Comparison of ENCODE assay signal across 13 mouse cellular contexts in genomic region chr9:120919130-120919529, GRCm38 (mm10). TPM values are rescaled to one million over a fixed set of nuclear protein-coding genes. Genes with fewer than 3 reads are reported as not detected.
DNase-seq lines count a peak whose midpoint lies in the region; ATAC-seq and TF ChIP-seq lines count a peak whose summit lies in the region.
"Had no signal": no experiment of that assay in that cellular context is flagged by ENCODE, and none has a peak within 500 bp of the region (broad histone marks: within the 10 kb centered on the region; RNA-seq: fewer than 3 reads in every experiment).

No protein-coding gene starts in this region.

- DNase-seq in CD4-positive, CD25-positive, alpha-beta regulatory T cell, adult 2 months (ENCODE audit: low read depth, low spot score), result peak; percentile 23
- DNase-seq in hindbrain, embryonic 14.5 days (ENCODE audit: low spot score), result no peak
- DNase-seq in frontal cortex, postnatal 25 days (ENCODE audit: low spot score in 2 of 2), result no peak
- DNase-seq: embryo, embryonic 11 days; retina, postnatal 1 day had no signal

- no peak; the same call in 1 of the 2 replicates for TF ChIP-seq CTCF in E14TG2a.4 (conservative IDR thresholded peaks at IDR 0.05; ENCODE audit: low read length)
- TF ChIP-seq CTCF in small intestine, adult 2 months (IDR thresholded peaks at IDR 0.05; ENCODE audit: extremely low read depth, insufficient read length, insufficient replicate concordance, low read depth, low read length), result no peak

- peak overlapping the region; percentile 40; the same call in 1 of the 2 replicates for H3K27ac ChIP-seq in intestine, embryonic 15.5 days
- H3K27ac ChIP-seq in small intestine, adult 2 months (ENCODE audit: insufficient read depth, low read depth, low read length), result 0 out of 2 replicates have a peak overlapping the region, but pooled peaks have one; percentile 6
- H3K27ac ChIP-seq in hindbrain, embryonic 14.5 days, result no peak overlapping the region
- H3K27ac ChIP-seq: liver, embryonic 14.5 days had no signal

- peaks cover 7% of the 10 kb centered on the region for H3K27me3 ChIP-seq in E14TG2a.4 (ENCODE audit: insufficient read depth, low read length)
- no peaks in the 10 kb centered on the region for H3K27me3 ChIP-seq in intestine, embryonic 15.5 days (replicated peaks)
- no peaks in the 10 kb centered on the region for H3K27me3 ChIP-seq in small intestine, adult 2 months (ENCODE audit: control insufficient read depth, insufficient read depth, low read length)
- H3K27me3 ChIP-seq in hindbrain, embryonic 14.5 days (ENCODE audit: control insufficient read depth, insufficient read depth, low read length), result no peaks in the 10 kb centered on the region
- H3K27me3 ChIP-seq: heart, embryonic 12.5 days had no signal

- H3K4me2 ChIP-seq in intestine, embryonic 15.5 days (replicated peaks), result no peak overlapping the region
- H3K4me2 ChIP-seq in hindbrain, embryonic 14.5 days (replicated peaks), result no peak overlapping the region
- H3K4me2 ChIP-seq: heart, embryonic 12.5 days had no signal

- H3K36me3 ChIP-seq in E14TG2a.4 (ENCODE audit: insufficient read depth, low read length), result no peaks in the 10 kb centered on the region
- H3K36me3 ChIP-seq in intestine, embryonic 15.5 days, result no peaks in the 10 kb centered on the region
- H3K36me3 ChIP-seq in small intestine, adult 2 months (ENCODE audit: control insufficient read depth, insufficient read depth, low read length), result no peaks in the 10 kb centered on the region
- no peaks in the 10 kb centered on the region for H3K36me3 ChIP-seq in hindbrain, embryonic 14.5 days (replicated peaks; ENCODE audit: control insufficient read depth, insufficient read depth)
- H3K36me3 ChIP-seq: heart, embryonic 12.5 days had no signal

- no peaks in the 10 kb centered on the region for H3K9me3 ChIP-seq in E14TG2a.4 (ENCODE audit: low read length)
- 0 out of 2 replicates have a peak, but pooled peaks cover 3% of the 10 kb centered on the region for H3K9me3 ChIP-seq in intestine, embryonic 15.5 days
- no peaks in the 10 kb centered on the region for H3K9me3 ChIP-seq in hindbrain, embryonic 14.5 days (ENCODE audit: control insufficient read depth, low read length)
- H3K9me3 ChIP-seq: heart, embryonic 12.5 days had no signal

- H3K4me3 ChIP-seq in E14TG2a.4 (replicated peaks; ENCODE audit: low read length), result peak overlapping the region; percentile 24
- no peak overlapping the region for H3K4me3 ChIP-seq in intestine, embryonic 15.5 days (replicated peaks)
- no peak overlapping the region for H3K4me3 ChIP-seq in small intestine, adult 2 months (ENCODE audit: low read depth, low read length)
- H3K4me3 ChIP-seq in hindbrain, embryonic 14.5 days (replicated peaks; ENCODE audit: low read length), result no peak overlapping the region
- H3K4me3 ChIP-seq: heart, embryonic 12.5 days; myocyte had no signal

- ATAC-seq in CD4-positive, CD25-positive, alpha-beta regulatory T cell, adult 4 months, result no peak
- peak; percentile 75 for ATAC-seq in intestine, embryonic 15.5 days
- no peak for ATAC-seq in hindbrain, embryonic 14.5 days (ENCODE audit: low FRiP score)
- ATAC-seq in monocyte, adult 5-6 weeks (replicated peaks; ENCODE audit: insufficient number of reproducible peaks, low FRiP score, low TSS enrichment, poor library complexity, severe bottlenecking), result no peak

- H3K9ac ChIP-seq in intestine, embryonic 15.5 days, result no peak overlapping the region
- H3K9ac ChIP-seq in hindbrain, embryonic 14.5 days, result no peak overlapping the region
- H3K9ac ChIP-seq: heart, embryonic 12.5 days; liver, embryonic 14.5 days had no signal

- TF ChIP-seq POLR2A in small intestine, adult 2 months (IDR thresholded peaks at IDR 0.05; ENCODE audit: low read depth, low read length), result no peak; the same call in 1 of the 2 replicates

- peaks cover 77% of the 10 kb centered on the region for H3K4me1 ChIP-seq in E14TG2a.4 (replicated peaks; ENCODE audit: low read depth, low read length)
- peaks cover 10% of the 10 kb centered on the region for H3K4me1 ChIP-seq in intestine, embryonic 15.5 days (replicated peaks)
- peaks cover 14% of the 10 kb centered on the region for H3K4me1 ChIP-seq in small intestine, adult 2 months (ENCODE audit: control insufficient read depth, insufficient read depth, insufficient read length, low read length)
- no peaks in the 10 kb centered on the region for H3K4me1 ChIP-seq in hindbrain, embryonic 14.5 days (replicated peaks; ENCODE audit: control insufficient read depth, insufficient read depth, low read length)

- 58% methylated on average over 5 of the region's 5 CpGs for WGBS in intestine, embryonic 15.5 days
- 34% methylated on average over 5 of the region's 5 CpGs for WGBS in small intestine, adult 2 months
- 71% methylated on average over 5 of the region's 5 CpGs for WGBS in hindbrain, embryonic 14.5 days

RNA-seq across cellular contexts. Expression of gene Ctnnb1, which starts 9.9 kb away (rescaled TPM):
- polyA plus RNA-seq in CD4-positive, CD25-positive, alpha-beta regulatory T cell, adult 4 months (2017; shearing (Covaris generic)), result 100 to 1,000 TPM in 1 of 2 experiments, 10 to 100 TPM in 1; 59.3 to 107 TPM
- polyA plus RNA-seq in intestine, embryonic 15.5 days (2015; fragmentation: Nextera tagmentation; extraction: Ambion mirVana), result 474 and 475 TPM in 2 replicates
- polyA plus RNA-seq in small intestine, adult 2 months (2012; rRNA removed), result 137 and 230 TPM in 2 replicates
- 404 and 463 TPM in 2 replicates for polyA plus RNA-seq in hindbrain, embryonic 14.5 days (2014; fragmentation: Nextera tagmentation; extraction: Ambion mirVana)
- 355 to 477 TPM (median 465 TPM) in 3 replicates for total RNA-seq in monocyte, adult 5-6 weeks (2017)
